Mouse (Mus musculus) bone marrow macrophage, adult 2 months (primary cell): Measurements from ENCODE around the gene Slc39a1.

ENCODE experiments used
- CTCF ChIP-seq: IDR thresholded peaks from 2 replicates; pipeline ENCODE4 v1.5.1; 2012; ENCODE audit warnings: low read depth, mild to moderate bottlenecking, low read length, moderate library complexity
- POLR2A ChIP-seq: IDR thresholded peaks from 2 replicates; pipeline ENCODE4 v1.6.1; 2012; ENCODE audit warnings: mild to moderate bottlenecking, low read depth, low read length, borderline replicate concordance

DNA sequence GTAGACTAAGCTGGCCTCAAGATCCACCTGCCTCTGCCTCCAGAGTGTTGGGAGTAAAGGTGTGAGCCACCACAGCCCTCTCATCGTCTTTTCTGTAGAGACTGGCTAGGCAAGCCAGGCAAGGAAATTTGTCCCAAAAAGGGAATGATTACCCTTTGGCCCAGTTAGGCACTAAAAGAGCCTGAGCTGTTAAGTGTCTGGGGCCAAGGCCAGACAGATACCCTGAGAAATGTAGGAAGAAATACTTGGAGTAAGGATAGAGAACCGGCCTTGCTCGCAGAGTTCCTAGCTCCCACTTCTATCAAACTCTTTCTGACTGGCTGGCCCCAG is 377 bp upstream of the Slc39a1 start:
- no peak for TF ChIP-seq CTCF
- no peak for TF ChIP-seq POLR2A
